Mouse (Mus musculus): Measurements from ENCODE around the gene Lrba. TPM values are rescaled to one million over a fixed set of nuclear protein-coding genes. Genes with fewer than 3 reads are reported as not detected.

Gene Lrba
- polyA plus RNA-seq, 1 experiment from 2014 or later: 7.0 TPM

GRCm38 (mm10) chr3:86818001-86818585 is 593.6 kb downstream of the Lrba start:
- no peaks in the 10 kb centered on the region for H3K27me3 ChIP-seq
- no peak overlapping the region for H3K4me2 ChIP-seq (replicated peaks)
- peak overlapping the region; percentile 58 for H3K27ac ChIP-seq
- H3K4me3 ChIP-seq (replicated peaks): no peak overlapping the region
- ATAC-seq: 0 out of 2 replicates have a peak, but pooled peaks have one; percentile 62
- H3K36me3 ChIP-seq: peaks cover 31% of the 10 kb centered on the region
- H3K4me1 ChIP-seq (replicated peaks): peaks cover 16% of the 10 kb centered on the region
- no peak overlapping the region for H3K9ac ChIP-seq (replicated peaks)
- no peaks in the 10 kb centered on the region for H3K9me3 ChIP-seq
- WGBS: 44% methylated on average over 13 of the region's 13 CpGs

GRCm38 (mm10) chr3:86819372-86819771 is 594.9 kb downstream of the Lrba start:
- Histone ChIP-seq H3K27ac (0 out of 2 replicates have a peak overlapping the region, but pooled peaks have one; percentile 26), H3K9me3 (no peaks in the 10 kb centered on the region), H3K9ac (replicated peaks) (no peak overlapping the region), H3K4me1 (replicated peaks) (peaks cover 16% of the 10 kb centered on the region), H3K27me3 (no peaks in the 10 kb centered on the region), H3K36me3 (peaks cover 34% of the 10 kb centered on the region), H3K4me2 (replicated peaks) (no peak overlapping the region), H3K4me3 (replicated peaks) (no peak overlapping the region)
- ATAC-seq: no peak
- WGBS: 99% methylated on average over 6 of the region's 6 CpGs

- no peak overlapping the region for H3K4me2 ChIP-seq (replicated peaks)
- no peaks in the 10 kb centered on the region for H3K9me3 ChIP-seq
- H3K9ac ChIP-seq (replicated peaks): no peak overlapping the region
- H3K27me3 ChIP-seq: no peaks in the 10 kb centered on the region
- WGBS: 82% methylated on average over 10 of the region's 10 CpGs
- peaks cover 16% of the 10 kb centered on the region for H3K4me1 ChIP-seq (replicated peaks)
- H3K4me3 ChIP-seq (replicated peaks): no peak overlapping the region
- H3K27ac ChIP-seq: no peak overlapping the region
- peaks cover 28% of the 10 kb centered on the region for H3K36me3 ChIP-seq
- ATAC-seq: no peak
Observed at GRCm38 (mm10) chr3:86820344-86820743, 595.9 kb downstream of the Lrba start.

- Histone ChIP-seq H3K9me3 (no peaks in the 10 kb centered on the region), H3K4me2 (replicated peaks) (no peak overlapping the region), H3K27ac (no peak overlapping the region), H3K4me3 (replicated peaks) (no peak overlapping the region), H3K9ac (replicated peaks) (no peak overlapping the region), H3K36me3 (peaks cover 27% of the 10 kb centered on the region), H3K4me1 (replicated peaks) (peaks cover 16% of the 10 kb centered on the region), H3K27me3 (no peaks in the 10 kb centered on the region)
- ATAC-seq: no peak
- 72% methylated on average over 3 of the region's 3 CpGs for WGBS
Observed at GRCm38 (mm10) chr3:86821383-86821782, 596.9 kb downstream of the Lrba start.

GRCm38 (mm10) chr3:86827506-86827905 is 603.0 kb downstream of the Lrba start:
- no peak for ATAC-seq
- H3K4me2 ChIP-seq (replicated peaks): no peak overlapping the region
- H3K27ac ChIP-seq: no peak overlapping the region
- no peak overlapping the region for H3K4me3 ChIP-seq (replicated peaks)
- 95% methylated on average over 3 of the region's 3 CpGs for WGBS
- no peak overlapping the region for H3K9ac ChIP-seq (replicated peaks)
- H3K9me3 ChIP-seq: no peaks in the 10 kb centered on the region
- H3K36me3 ChIP-seq: peaks cover 21% of the 10 kb centered on the region
- H3K27me3 ChIP-seq: no peaks in the 10 kb centered on the region
- H3K4me1 ChIP-seq (replicated peaks): peaks cover 19% of the 10 kb centered on the region

GRCm38 (mm10) chr3:86832115-86832514 is 607.6 kb downstream of the Lrba start:
- 61% methylated on average over 8 of the region's 8 CpGs for WGBS
- Histone ChIP-seq H3K27ac (0 out of 2 replicates have a peak overlapping the region, but pooled peaks have one; percentile 49), H3K9ac (replicated peaks) (no peak overlapping the region), H3K9me3 (no peaks in the 10 kb centered on the region), H3K27me3 (no peaks in the 10 kb centered on the region), H3K36me3 (peaks cover 14% of the 10 kb centered on the region), H3K4me3 (replicated peaks) (no peak overlapping the region), H3K4me2 (replicated peaks) (no peak overlapping the region), H3K4me1 (replicated peaks) (peaks cover 37% of the 10 kb centered on the region)
- no peak for ATAC-seq

Other genes with a start within 250 kb of the Lrba start
- not detected in 2 replicates for gene Prss48, start 222.2 kb upstream of the Lrba start, polyA plus RNA-seq (2015; fragmentation: Nextera tagmentation; extraction: Ambion mirVana)
- 722 and 731 TPM in 2 replicates for gene Rps3a1, start 82.0 kb upstream of the Lrba start, polyA plus RNA-seq (2015; fragmentation: Nextera tagmentation; extraction: Ambion mirVana)